Mouse (Mus musculus) forebrain, embryonic 11.5 days (tissue): ENCODE data around the gene Btg1-ps1. TPM values are rescaled to one million over a fixed set of nuclear protein-coding genes. Genes with fewer than 3 reads are reported as not detected.
"Not testable (repeated sequence)": the region's sequence is repeated elsewhere in the genome, so short reads cannot be mapped to it uniquely, and the experiment has no call there.

Source experiments
- ATAC-seq: fragments of 200-750 bp; cut with Nextera tagmentation; replicated peaks from 2 replicates; pipeline ENCODE4 v1.8.0; 2017; ENCODE audit warnings: moderate TSS enrichment; ENCODE audit not compliant: low FRiP score
- DNase-seq: peaks from one replicate; pipeline ENCODE4 v3.0.0-alpha.2; 2017; ENCODE audit warnings: low spot score
- H3K27ac ChIP-seq: fragments of 300-500 bp; sonication (generic); 2 replicates; pipeline ENCODE4 v1.5.1; 2014; ENCODE audit warnings: low read depth, low read length
- H3K27me3 ChIP-seq: fragments of 300-500 bp; sonication (generic); 2 replicates; pipeline ENCODE4 v1.6.1; 2014; ENCODE audit warnings: mild to moderate bottlenecking, low read length, mixed read lengths; ENCODE audit not compliant: control insufficient read depth, insufficient read depth
- H3K36me3 ChIP-seq: fragments of 300-500 bp; sonication (generic); 2 replicates; pipeline ENCODE4 v1.6.1; 2014; ENCODE audit warnings: mild to moderate bottlenecking, low read length, moderate library complexity, mixed read lengths; ENCODE audit not compliant: control insufficient read depth, insufficient read depth
- H3K4me1 ChIP-seq: fragments of 300-500 bp; sonication (generic); replicated peaks from 2 replicates; pipeline ENCODE4 v1.6.1; 2014; ENCODE audit warnings: low read length, mixed read lengths; ENCODE audit not compliant: control insufficient read depth, insufficient read depth
- H3K4me2 ChIP-seq: fragments of 300-500 bp; sonication (generic); 2 replicates; pipeline ENCODE4 v1.6.1; 2014; ENCODE audit warnings: low read depth, mild to moderate bottlenecking, low read length, moderate library complexity, mixed read lengths; ENCODE audit not compliant: severe bottlenecking
- H3K4me3 ChIP-seq: fragments of 300-500 bp; sonication (generic); 2 replicates; pipeline ENCODE4 v1.5.1; 2014; ENCODE audit warnings: low read depth, low read length
- H3K9ac ChIP-seq: fragments of 300-500 bp; sonication (generic); 2 replicates; pipeline ENCODE4 v1.6.1; 2014; ENCODE audit warnings: low read length
- H3K9me3 ChIP-seq: fragments of 300-500 bp; sonication (generic); 2 replicates; pipeline ENCODE4 v1.6.1; 2016; ENCODE audit warnings: low read length, mixed read lengths; ENCODE audit not compliant: control insufficient read depth
- WGBS: fragments of 180-500 bp; shearing (Covaris S2); extraction: QIAGEN DNeasy Blood & Tissue Kit; methylation state at CpG from one replicate; pipeline ENCODE4 v1.1.7; 2014; 5-methylcytosine and 5-hydroxymethylcytosine counted together
- polyA plus RNA-seq: library from polyadenylated mRNA; unstranded; fragments of >200 nt; fragmentation: Nextera tagmentation; extraction: Ambion mirVana; gene quantifications from 2 replicates; pipeline ENCODE4 v1.2.1, GENCODE M21; 2014

Btg1-ps1 gene
- polyA plus RNA-seq, result not detected in 2 replicates

DNA sequence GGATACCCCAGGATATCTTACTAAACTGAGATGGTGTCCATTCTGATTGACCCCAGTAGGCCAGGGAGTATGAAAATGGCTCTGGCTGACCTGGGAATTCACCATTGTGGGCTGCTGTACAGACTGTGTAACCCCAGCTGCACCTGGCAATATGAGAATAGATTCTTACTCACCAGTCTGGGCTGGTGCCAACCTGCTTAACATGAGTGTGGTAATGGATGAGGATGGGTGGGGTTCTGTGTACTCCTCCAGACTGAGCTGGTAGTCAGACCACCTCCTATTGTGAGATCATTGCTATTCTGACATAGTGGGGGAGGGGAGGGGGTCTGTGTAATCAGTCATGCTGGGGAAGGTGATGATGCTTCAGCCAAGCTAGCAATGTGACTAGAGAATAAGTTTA lies at the start of gene Btg1-ps1:
Gene Btg1-ps1, minus strand, starts transcription at position 219 of the 400 bp plus-strand sequence.
- H3K27ac ChIP-seq, H3K9ac ChIP-seq, H3K9me3 ChIP-seq, H3K27me3 ChIP-seq, DNase-seq, ATAC-seq, H3K36me3 ChIP-seq, H3K4me1 ChIP-seq, H3K4me2 ChIP-seq, H3K4me3 ChIP-seq: not testable (repeated sequence)

GRCm38 (mm10) chrX:38066175-38066574 lies 47.6 kb upstream of the Btg1-ps1 start, which contains the start of gene Rhox10:
Gene Rhox10 (plus strand): TSS chrX:38066475.
- no peak within 1 kb of the TSS for H3K9ac ChIP-seq
- no peak within 1 kb of the TSS for H3K27ac ChIP-seq
- H3K4me3 ChIP-seq, result no peak within 1 kb of the TSS
- no peaks in the 10 kb centered on the region for H3K36me3 ChIP-seq
- no peaks in the 10 kb centered on the region for H3K27me3 ChIP-seq
- WGBS, result 85% methylated on average over 11 of the region's 11 CpGs
- ATAC-seq (no peak), DNase-seq (no peak)
- no peak within 1 kb of the TSS for H3K4me2 ChIP-seq
- H3K4me1 ChIP-seq, result no peaks in the 10 kb centered on the region
- no peaks in the 10 kb centered on the region for H3K9me3 ChIP-seq

- Histone ChIP-seq H3K27me3 (no peaks in the 10 kb centered on the region), H3K4me2 (no peak overlapping the region), H3K27ac (no peak overlapping the region), H3K9me3 (no peaks in the 10 kb centered on the region), H3K4me3 (no peak overlapping the region), H3K9ac (no peak overlapping the region), H3K36me3 (no peaks in the 10 kb centered on the region), H3K4me1 (no peaks in the 10 kb centered on the region)
- no peak for DNase-seq
- no peak for ATAC-seq
- WGBS, result 0% methylated on average over 1 of the region's 1 CpGs
Observed at GRCm38 (mm10) chrX:38061544-38061943, 42.9 kb upstream of the Btg1-ps1 start.

GRCm38 (mm10) chrX:38043014-38043413 lies 24.4 kb upstream of the Btg1-ps1 start, which contains the start of gene Btg1-ps2:
Gene Btg1-ps2 (minus strand): TSS chrX:38043114.
- ATAC-seq, DNase-seq, H3K4me1 ChIP-seq, H3K27me3 ChIP-seq, H3K4me2 ChIP-seq, H3K4me3 ChIP-seq, H3K9me3 ChIP-seq, H3K27ac ChIP-seq, H3K9ac ChIP-seq, H3K36me3 ChIP-seq: not testable (repeated sequence)

DNA sequence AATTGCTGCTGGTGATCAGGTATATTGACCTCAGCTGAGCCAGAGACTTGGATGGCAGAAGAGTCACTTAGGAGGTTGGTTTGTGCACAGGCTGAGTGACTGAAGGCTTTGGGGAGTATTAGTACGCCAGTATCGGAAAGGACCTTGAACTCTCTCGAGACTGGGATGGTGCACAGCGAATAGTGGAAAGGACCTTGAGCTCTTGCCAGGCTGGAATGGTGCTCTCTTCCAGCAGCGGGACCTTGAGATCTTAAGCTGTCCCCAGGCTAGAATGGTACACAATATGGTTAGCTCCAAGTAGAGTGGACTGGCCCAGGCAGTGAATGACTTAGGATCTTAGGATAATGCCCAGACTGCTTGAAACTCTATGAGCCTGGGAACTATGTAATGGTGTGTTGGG lies 21.1 kb upstream of the Btg1-ps1 start:
- H3K9me3 ChIP-seq, result no peaks in the 10 kb centered on the region
- H3K36me3 ChIP-seq, result no peaks in the 10 kb centered on the region
- no peak overlapping the region for H3K4me2 ChIP-seq
- H3K4me1 ChIP-seq, result no peaks in the 10 kb centered on the region
- H3K27ac ChIP-seq, result no peak overlapping the region
- DNase-seq, result no peak
- no peaks in the 10 kb centered on the region for H3K27me3 ChIP-seq
- 92% methylated on average over 5 of the region's 5 CpGs for WGBS
- ATAC-seq, result no peak
- no peak overlapping the region for H3K4me3 ChIP-seq
- no peak overlapping the region for H3K9ac ChIP-seq

DNA sequence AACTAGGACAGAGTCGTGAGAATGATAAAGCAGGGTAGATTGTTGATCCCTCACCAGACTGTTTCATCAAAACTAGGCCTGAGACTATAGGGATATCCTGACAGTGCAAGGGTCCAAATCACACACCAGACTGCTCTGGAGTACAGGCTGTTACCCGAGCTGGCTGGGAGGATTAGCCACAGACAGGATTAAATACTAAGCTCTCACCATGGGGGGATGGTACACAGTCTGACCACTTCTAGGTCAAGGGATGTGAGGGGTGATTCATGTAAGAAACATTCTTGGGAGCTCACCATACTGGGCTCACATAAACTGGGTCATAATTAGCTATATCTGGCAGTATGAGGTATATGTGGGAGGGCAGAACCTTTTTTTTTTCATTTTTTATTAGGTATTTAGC lies 15.2 kb upstream of the Btg1-ps1 start:
- Histone ChIP-seq H3K27ac (no peak overlapping the region), H3K4me1 (no peaks in the 10 kb centered on the region), H3K4me2 (no peak overlapping the region), H3K4me3 (no peak overlapping the region), H3K36me3 (no peaks in the 10 kb centered on the region), H3K27me3 (no peaks in the 10 kb centered on the region), H3K9me3 (no peaks in the 10 kb centered on the region), H3K9ac (no peak overlapping the region)
- 44% methylated on average over 2 of the region's 2 CpGs for WGBS
- DNase-seq (no peak), ATAC-seq (no peak)

DNA sequence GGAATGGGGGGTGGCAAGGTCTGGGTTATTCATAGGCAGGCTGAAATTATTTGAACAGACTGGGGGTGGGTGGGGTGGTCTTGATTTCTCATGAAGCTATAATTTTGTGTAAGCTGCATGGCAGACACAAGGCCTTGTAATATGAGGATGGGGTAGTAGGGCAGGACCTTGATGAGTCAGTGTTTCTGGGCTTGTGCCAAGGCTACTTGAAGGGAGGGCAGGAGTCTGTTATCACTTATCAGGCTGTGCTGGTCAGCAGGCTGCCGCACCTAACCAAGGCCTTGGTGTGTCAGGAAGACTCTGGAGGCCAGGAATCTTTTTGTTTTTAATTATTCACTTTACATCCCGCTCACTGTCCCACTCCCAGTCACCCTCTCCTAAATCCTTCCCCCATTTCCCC lies 9.9 kb downstream of the Btg1-ps1 start:
- no peak for DNase-seq
- WGBS, result 86% methylated on average over 2 of the region's 2 CpGs
- H3K27ac ChIP-seq, result no peak overlapping the region
- no peak overlapping the region for H3K4me2 ChIP-seq
- no peak overlapping the region for H3K4me3 ChIP-seq
- no peaks in the 10 kb centered on the region for H3K9me3 ChIP-seq
- H3K27me3 ChIP-seq, result no peaks in the 10 kb centered on the region
- H3K9ac ChIP-seq, result no peak overlapping the region
- no peak for ATAC-seq
- no peaks in the 10 kb centered on the region for H3K4me1 ChIP-seq
- no peaks in the 10 kb centered on the region for H3K36me3 ChIP-seq

Other genes starting within 250 kb of the Btg1-ps1 start
- gene Rhox5, start 214.0 kb downstream of the Btg1-ps1 start, polyA plus RNA-seq, result 0.53 and 1.1 TPM in 2 replicates
- gene Rhox6, start 191.9 kb downstream of the Btg1-ps1 start, polyA plus RNA-seq, result not detected in 2 replicates
- gene Rhox7a, start 187.1 kb downstream of the Btg1-ps1 start, polyA plus RNA-seq, result not detected in 2 replicates
- not detected in 2 replicates for gene Rhox8, start 139.9 kb downstream of the Btg1-ps1 start, polyA plus RNA-seq
- not detected in 2 replicates for gene Rhox7b, start 121.6 kb downstream of the Btg1-ps1 start, polyA plus RNA-seq
- gene Rhox9, start 117.0 kb downstream of the Btg1-ps1 start, polyA plus RNA-seq, result not detected in 2 replicates
- not detected in 2 replicates for gene Btg1-ps2, start 24.3 kb upstream of the Btg1-ps1 start, polyA plus RNA-seq
- gene Rhox10, start 47.7 kb upstream of the Btg1-ps1 start, polyA plus RNA-seq, result not detected in 2 replicates
- gene Rhox11, start 66.3 kb upstream of the Btg1-ps1 start, polyA plus RNA-seq, result not detected in 2 replicates
- not detected in 2 replicates for gene Rhox12, start 92.1 kb upstream of the Btg1-ps1 start, polyA plus RNA-seq
- gene Rhox13, start 102.4 kb upstream of the Btg1-ps1 start, polyA plus RNA-seq, result not detected in 2 replicates
- gene Zbtb33, start 171.0 kb upstream of the Btg1-ps1 start, polyA plus RNA-seq, result 7.5 and 10.5 TPM in 2 replicates
- 13.7 and 13.8 TPM in 2 replicates for gene Tmem255a, start 233.6 kb upstream of the Btg1-ps1 start, polyA plus RNA-seq